Mouse (Mus musculus): ENCODE data around the gene Col15a1.

DNA sequence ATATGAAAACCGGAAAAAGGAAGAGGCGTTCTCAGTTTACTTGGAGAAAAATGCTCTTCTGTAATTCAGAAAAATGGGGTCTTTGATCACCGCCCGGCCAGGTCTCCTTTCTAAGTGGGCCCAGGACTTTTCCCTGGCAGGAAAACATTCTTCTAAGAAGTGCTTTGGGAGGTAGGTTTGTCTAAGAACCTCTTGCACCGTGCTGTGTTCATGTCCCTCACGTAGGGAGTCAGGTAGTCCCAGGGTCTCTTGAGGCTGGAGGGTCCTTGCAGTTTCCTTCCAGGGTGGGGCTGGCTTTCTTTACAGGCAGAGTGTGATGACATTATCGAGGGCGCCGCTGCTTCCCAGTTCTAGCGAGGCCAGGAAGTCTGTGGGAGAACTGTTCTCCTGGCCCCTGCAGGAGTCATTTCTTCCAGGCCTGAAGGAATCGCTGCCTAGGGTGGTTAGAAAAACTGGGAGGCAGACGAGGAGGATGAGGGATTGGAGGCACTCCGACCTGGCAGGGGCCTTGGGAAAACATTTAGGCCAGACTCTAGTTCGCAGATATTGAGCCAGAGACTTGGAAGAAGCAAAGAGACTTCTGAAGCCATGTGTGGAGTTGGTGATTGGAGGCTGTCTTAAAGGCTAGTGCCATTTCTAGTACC lies 25.4 kb downstream of the Col15a1 start:
- TF ChIP-seq CTCF (IDR thresholded peaks at IDR 0.05; ENCODE audit: low read depth, low read length), result no peak
- no peak for TF ChIP-seq EP300 (IDR thresholded peaks at IDR 0.05; ENCODE audit: insufficient read depth, low read depth, low read length)
